ENCODE assay signal across 25 mouse cellular contexts in genomic region chr9:102201867-102202266, GRCm38 (mm10).
DNase-seq lines count a peak whose midpoint lies in the region; ATAC-seq and TF ChIP-seq lines count a peak whose summit lies in the region.
"Had no signal": no experiment of that assay in that cellular context is flagged by ENCODE, and none has a peak within 500 bp of the region (broad histone marks: within the 10 kb centered on the region; RNA-seq: fewer than 3 reads in every experiment).

No protein-coding gene starts in this region.

- H3K9me3 ChIP-seq in forebrain, embryonic 13.5 days (replicated peaks), result no peaks in the 10 kb centered on the region
- H3K9me3 ChIP-seq in forebrain, embryonic 11.5 days (ENCODE audit: control insufficient read depth, low read length), result no peaks in the 10 kb centered on the region
- H3K9me3 ChIP-seq in forebrain, embryonic 15.5 days, result no peaks in the 10 kb centered on the region
- H3K9me3 ChIP-seq in forebrain, embryonic 12.5 days, result no peaks in the 10 kb centered on the region
- H3K9me3 ChIP-seq in forebrain, postnatal 0 days (ENCODE audit: low read length), result no peaks in the 10 kb centered on the region
- H3K9me3 ChIP-seq: embryonic facial prominence, embryonic 13.5 days; embryonic facial prominence, embryonic 15.5 days had no signal

- peaks cover 16% of the 10 kb centered on the region; the same call in 1 of the 2 replicates for H3K4me1 ChIP-seq in forebrain, embryonic 13.5 days
- peaks cover 2% of the 10 kb centered on the region for H3K4me1 ChIP-seq in forebrain, embryonic 11.5 days (replicated peaks; ENCODE audit: control insufficient read depth, insufficient read depth, low read length)
- peaks cover 13% of the 10 kb centered on the region; the same call in 1 of the 2 replicates for H3K4me1 ChIP-seq in forebrain, embryonic 15.5 days
- peaks cover 19% of the 10 kb centered on the region for H3K4me1 ChIP-seq in forebrain, embryonic 12.5 days
- H3K4me1 ChIP-seq in forebrain, postnatal 0 days (ENCODE audit: insufficient read depth), result 0 out of 2 replicates have a peak, but pooled peaks cover 4% of the 10 kb centered on the region
- H3K4me1 ChIP-seq: embryonic facial prominence, embryonic 13.5 days; embryonic facial prominence, embryonic 15.5 days had no signal

- WGBS in forebrain, embryonic 13.5 days, result 59% methylated on average over 5 of the region's 5 CpGs
- WGBS in forebrain, embryonic 11.5 days, result 81% methylated on average over 5 of the region's 5 CpGs
- WGBS in forebrain, embryonic 15.5 days, result 38% methylated on average over 5 of the region's 5 CpGs
- WGBS in forebrain, embryonic 12.5 days, result 68% methylated on average over 5 of the region's 5 CpGs
- 26% methylated on average over 5 of the region's 5 CpGs for WGBS in forebrain, postnatal 0 days

- H3K27me3 ChIP-seq in forebrain, embryonic 13.5 days, result peaks cover 6% of the 10 kb centered on the region
- H3K27me3 ChIP-seq in forebrain, embryonic 11.5 days (ENCODE audit: control insufficient read depth, insufficient read depth, low read length), result 0 out of 2 replicates have a peak, but pooled peaks cover 8% of the 10 kb centered on the region
- 0 out of 2 replicates have a peak, but pooled peaks cover 2% of the 10 kb centered on the region for H3K27me3 ChIP-seq in forebrain, embryonic 15.5 days
- peaks cover 44% of the 10 kb centered on the region for H3K27me3 ChIP-seq in forebrain, embryonic 12.5 days
- no peaks in the 10 kb centered on the region; the same call in 1 of the 2 replicates for H3K27me3 ChIP-seq in forebrain, postnatal 0 days (ENCODE audit: insufficient read depth, low read length)
- H3K27me3 ChIP-seq: CH12.LX; embryonic facial prominence, embryonic 13.5 days; embryonic facial prominence, embryonic 15.5 days; Patski had no signal

- peak; percentile 69; the same call in 1 of the 2 replicates for ATAC-seq in forebrain, embryonic 13.5 days
- no peak for ATAC-seq in forebrain, embryonic 11.5 days (replicated peaks; ENCODE audit: low FRiP score)
- 0 out of 2 replicates have a peak, but pooled peaks have one; percentile 51 for ATAC-seq in forebrain, embryonic 15.5 days (replicated peaks)
- no peak for ATAC-seq in forebrain, embryonic 12.5 days (ENCODE audit: low FRiP score)
- peak; percentile 66; the same call in 1 of the 2 replicates for ATAC-seq in forebrain, postnatal 0 days
- no peak for ATAC-seq in erythroid progenitor cell, adult 5-6 weeks (replicated peaks; ENCODE audit: low FRiP score, poor library complexity, severe bottlenecking)
- ATAC-seq: activated CD4-positive, CD25-positive, alpha-beta regulatory T cell, adult 4 months; CD4-positive, CD25-positive, alpha-beta regulatory T cell, adult 4 months; Patski had no signal

- no peak for DNase-seq in forebrain, embryonic 11.5 days (ENCODE audit: low spot score)
- peak; percentile 64 for DNase-seq in forebrain, postnatal 0 days
- DNase-seq: adrenal gland, adult 8-10 months; adrenal gland, postnatal 14 days; adrenal gland, postnatal 36 days; B cell, adult 2 months; cerebellum, adult 11 months; cerebellum, adult 18-20 months; cerebellum, adult 8-10 months; cerebellum, adult 9-11 months; cerebellum, postnatal 14 days; cerebellum, postnatal 36 days; embryo, embryonic 11 days had no signal

- H3K4me3 ChIP-seq in forebrain, embryonic 13.5 days, result no peak overlapping the region
- no peak overlapping the region for H3K4me3 ChIP-seq in forebrain, embryonic 11.5 days (ENCODE audit: low read depth, low read length)
- H3K4me3 ChIP-seq in forebrain, embryonic 15.5 days, result no peak overlapping the region
- no peak overlapping the region for H3K4me3 ChIP-seq in forebrain, embryonic 12.5 days (replicated peaks)
- no peak overlapping the region for H3K4me3 ChIP-seq in forebrain, postnatal 0 days (ENCODE audit: low read depth, low read length)
- H3K4me3 ChIP-seq: embryonic facial prominence, embryonic 13.5 days; embryonic facial prominence, embryonic 15.5 days; erythroblast, embryonic 14.5 days had no signal

- no peak overlapping the region for H3K9ac ChIP-seq in forebrain, embryonic 13.5 days
- H3K9ac ChIP-seq in forebrain, embryonic 11.5 days (ENCODE audit: low read length), result no peak overlapping the region
- no peak overlapping the region for H3K9ac ChIP-seq in forebrain, embryonic 15.5 days (replicated peaks)
- H3K9ac ChIP-seq in forebrain, embryonic 12.5 days, result no peak overlapping the region
- H3K9ac ChIP-seq in forebrain, postnatal 0 days, result no peak overlapping the region
- H3K9ac ChIP-seq: embryonic facial prominence, embryonic 13.5 days; embryonic facial prominence, embryonic 15.5 days had no signal

- H3K36me3 ChIP-seq in forebrain, embryonic 13.5 days (ENCODE audit: poor library complexity, severe bottlenecking), result no peaks in the 10 kb centered on the region
- H3K36me3 ChIP-seq in forebrain, embryonic 11.5 days (ENCODE audit: control insufficient read depth, insufficient read depth, low read length), result no peaks in the 10 kb centered on the region
- no peaks in the 10 kb centered on the region for H3K36me3 ChIP-seq in forebrain, embryonic 15.5 days
- H3K36me3 ChIP-seq in forebrain, embryonic 12.5 days (replicated peaks), result no peaks in the 10 kb centered on the region
- H3K36me3 ChIP-seq in forebrain, postnatal 0 days (ENCODE audit: insufficient read depth), result no peaks in the 10 kb centered on the region
- H3K36me3 ChIP-seq: embryonic facial prominence, embryonic 13.5 days; embryonic facial prominence, embryonic 15.5 days; G1E had no signal

- H3K4me2 ChIP-seq in forebrain, embryonic 13.5 days, result no peak overlapping the region
- H3K4me2 ChIP-seq in forebrain, embryonic 11.5 days (ENCODE audit: low read depth, low read length, severe bottlenecking), result no peak overlapping the region
- no peak overlapping the region for H3K4me2 ChIP-seq in forebrain, embryonic 15.5 days (replicated peaks)
- no peak overlapping the region for H3K4me2 ChIP-seq in forebrain, embryonic 12.5 days
- no peak overlapping the region for H3K4me2 ChIP-seq in forebrain, postnatal 0 days (ENCODE audit: low read depth)
- H3K4me2 ChIP-seq: embryonic facial prominence, embryonic 13.5 days; embryonic facial prominence, embryonic 15.5 days had no signal

- TF ChIP-seq CTCF in forebrain, postnatal 0 days (IDR thresholded peaks at IDR 0.05; ENCODE audit: low read depth), result no peak

- H3K27ac ChIP-seq in forebrain, embryonic 13.5 days, result no peak overlapping the region
- H3K27ac ChIP-seq in forebrain, embryonic 11.5 days (ENCODE audit: low read depth, low read length), result no peak overlapping the region
- no peak overlapping the region for H3K27ac ChIP-seq in forebrain, embryonic 15.5 days (replicated peaks)
- H3K27ac ChIP-seq in forebrain, embryonic 12.5 days, result no peak overlapping the region
- H3K27ac ChIP-seq in forebrain, postnatal 0 days (ENCODE audit: low read depth, low read length), result no peak overlapping the region
- H3K27ac ChIP-seq: embryonic facial prominence, embryonic 13.5 days; embryonic facial prominence, embryonic 15.5 days had no signal

Comparison
In these comparisons a context has a peak if more than half of its experiments do, and no peak if none do; other contexts are left out.
1. ATAC-seq: peak in forebrain, embryonic 13.5 days (single experiment), forebrain, embryonic 15.5 days (single experiment) and forebrain, postnatal 0 days (single experiment); none in forebrain, embryonic 11.5 days (single experiment), forebrain, embryonic 12.5 days (single experiment) and erythroid progenitor cell, adult 5-6 weeks (single experiment).